Mouse (Mus musculus): ENCODE results near the gene Matn4. TPM values are rescaled to one million over a fixed set of nuclear protein-coding genes. Genes with fewer than 3 reads are reported as not detected.

The Matn4 gene
- polyA plus RNA-seq, 1 experiment = 0.82 TPM

DNA sequence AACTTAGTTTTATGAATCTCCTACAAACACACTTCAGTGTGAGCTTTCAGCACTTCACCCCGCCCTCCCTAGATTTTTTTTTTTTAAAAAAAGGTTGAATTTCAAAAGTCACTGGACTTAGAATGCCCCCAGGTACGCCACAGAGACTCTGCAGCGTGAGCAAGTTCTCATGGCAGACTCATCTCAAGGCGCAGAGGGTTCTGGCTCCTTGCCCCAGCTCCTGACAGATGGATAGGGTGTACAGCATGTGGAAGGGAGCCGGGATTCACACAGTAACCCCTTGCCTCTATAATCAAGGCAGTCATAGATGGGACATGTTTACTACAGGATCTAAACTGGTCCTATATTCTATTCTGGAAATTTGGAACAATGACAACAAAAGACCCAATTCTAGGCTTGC, 20.4 kb upstream of the Matn4 start:
- H3K4me1 ChIP-seq (ENCODE audit: control insufficient read depth, insufficient read depth, insufficient read length) = peaks cover 18% of the 10 kb centered on the region; the same call in 1 of the 2 replicates
- TF ChIP-seq POLR2A (IDR thresholded peaks at IDR 0.05; ENCODE audit: low read depth, low read length) (no peak), CTCF (IDR thresholded peaks at IDR 0.05; ENCODE audit: extremely low read depth, insufficient read depth, insufficient read length, insufficient replicate concordance) (no peak)
- no peak for DNase-seq (ENCODE audit: low read depth in 1 of 2, low spot score in 2 of 2)
- WGBS = 87% methylated on average over 5 of the region's 5 CpGs
- H3K27me3 ChIP-seq (ENCODE audit: control insufficient read depth, insufficient read depth, low read length) = no peaks in the 10 kb centered on the region
- no peak overlapping the region for H3K4me3 ChIP-seq (ENCODE audit: extremely low read depth, insufficient read depth, insufficient read length)
- peaks cover 32% of the 10 kb centered on the region for H3K36me3 ChIP-seq (ENCODE audit: control insufficient read depth, insufficient read depth, low read length)
- H3K27ac ChIP-seq (ENCODE audit: insufficient read depth, low read length) = no peak overlapping the region

DNA sequence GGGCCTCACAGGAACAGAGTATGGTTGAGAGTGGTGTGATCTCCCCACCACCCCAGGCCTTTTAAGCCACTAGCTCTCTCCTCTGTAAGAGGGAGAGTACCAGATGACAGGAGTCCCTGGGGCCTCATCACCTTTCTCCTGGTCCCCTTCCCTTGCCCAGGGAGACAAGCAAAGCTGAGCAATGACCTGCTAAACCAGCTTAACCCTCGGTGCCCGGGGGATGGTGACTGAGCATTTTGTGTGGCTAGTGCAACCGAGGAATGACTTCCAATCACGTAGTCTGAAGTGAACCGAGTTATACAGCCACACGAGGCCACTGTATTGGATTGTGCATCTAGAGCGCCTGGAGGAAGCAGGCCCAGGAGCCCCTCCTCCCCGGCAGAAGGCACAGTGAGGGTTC, 19.4 kb upstream of the Matn4 start:
- Histone ChIP-seq H3K36me3 (ENCODE audit: control insufficient read depth, insufficient read depth, low read length) (peaks cover 30% of the 10 kb centered on the region), H3K27me3 (ENCODE audit: control insufficient read depth, insufficient read depth, low read length) (no peaks in the 10 kb centered on the region), H3K27ac (ENCODE audit: insufficient read depth, low read length) (0 out of 2 replicates have a peak overlapping the region, but pooled peaks have one; percentile 32), H3K4me1 (ENCODE audit: control insufficient read depth, insufficient read depth, insufficient read length) (peaks cover 18% of the 10 kb centered on the region; the same call in 1 of the 2 replicates), H3K4me3 (ENCODE audit: extremely low read depth, insufficient read depth, insufficient read length) (no peak overlapping the region)
- DNase-seq (ENCODE audit: low read depth in 1 of 2, low spot score in 2 of 2) = no peak
- TF ChIP-seq POLR2A (IDR thresholded peaks at IDR 0.05; ENCODE audit: low read depth, low read length) (no peak), CTCF (IDR thresholded peaks at IDR 0.05; ENCODE audit: extremely low read depth, insufficient read depth, insufficient read length, insufficient replicate concordance) (no peak)
- 85% methylated on average over 8 of the region's 8 CpGs for WGBS

DNA sequence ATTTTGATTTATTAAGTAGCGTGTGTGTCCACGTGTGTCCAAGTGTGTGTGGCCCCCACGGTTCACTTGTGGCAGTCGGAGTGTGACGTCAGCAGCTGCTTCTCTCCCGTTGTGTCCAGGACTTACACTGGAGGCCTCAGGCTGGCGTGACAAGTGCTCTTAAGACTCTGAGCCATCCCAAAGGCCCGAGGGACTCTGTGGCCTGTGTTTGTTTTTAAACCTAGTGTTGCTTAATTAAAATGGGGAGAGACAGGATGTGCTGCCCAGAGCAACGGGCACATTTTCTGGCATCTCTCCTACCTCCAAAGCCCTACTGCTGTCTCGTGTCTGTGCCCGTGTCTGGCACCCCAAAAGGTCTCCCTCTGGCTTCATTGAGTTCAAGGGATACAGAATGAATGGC, 18.5 kb upstream of the Matn4 start:
- H3K27me3 ChIP-seq (ENCODE audit: control insufficient read depth, insufficient read depth, low read length) = no peaks in the 10 kb centered on the region

DNA sequence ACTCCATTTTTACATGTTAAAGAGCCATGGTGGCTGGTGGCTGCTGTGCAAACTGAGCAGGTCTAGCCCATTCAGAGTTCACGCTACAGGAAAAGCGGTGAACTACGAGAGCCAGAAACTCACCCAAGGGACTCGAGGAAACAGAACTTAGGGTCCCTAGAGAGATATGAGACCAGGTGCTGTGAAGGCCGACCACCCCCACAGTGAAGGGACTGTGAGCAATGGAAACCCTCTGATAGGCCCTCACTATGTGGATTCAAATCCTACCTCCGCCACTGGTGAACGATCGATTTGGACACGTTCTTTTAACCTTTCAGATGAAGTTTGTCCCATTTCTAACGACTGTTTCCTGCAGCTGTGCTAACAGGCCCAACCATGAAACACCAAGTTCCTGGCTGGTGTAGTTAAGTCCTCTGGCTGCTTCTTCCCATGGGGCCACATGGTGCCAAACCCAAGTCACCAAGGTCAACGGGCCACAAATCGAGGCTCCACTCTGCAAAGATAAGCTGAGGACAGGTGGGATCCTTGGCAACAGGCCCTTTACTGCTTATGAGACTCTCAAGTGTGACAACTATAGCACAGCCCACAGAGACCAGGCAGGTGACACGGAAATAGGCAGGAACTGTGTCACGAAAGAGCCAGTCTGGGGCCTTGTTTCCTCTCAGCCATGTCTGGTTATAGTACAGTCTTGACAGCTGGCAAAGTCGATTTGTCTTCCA, 17.9 kb upstream of the Matn4 start:
- H3K4me3 ChIP-seq (ENCODE audit: extremely low read depth, insufficient read depth, insufficient read length) = no peak overlapping the region
- peaks cover 15% of the 10 kb centered on the region for H3K36me3 ChIP-seq (ENCODE audit: control insufficient read depth, insufficient read depth, low read length)
- WGBS = 25% methylated on average over 15 of the region's 15 CpGs
- TF ChIP-seq CTCF (IDR thresholded peaks at IDR 0.05; ENCODE audit: extremely low read depth, insufficient read depth, insufficient read length, insufficient replicate concordance) (no peak), POLR2A (IDR thresholded peaks at IDR 0.05; ENCODE audit: low read depth, low read length) (no peak)
- peak; percentile 59 to 81 for DNase-seq (ENCODE audit: low read depth in 1 of 2, low spot score in 2 of 2)
- H3K27ac ChIP-seq (ENCODE audit: insufficient read depth, low read length) = peak overlapping the region; percentile 95
- peaks cover 24% of the 10 kb centered on the region; the same call in 1 of the 2 replicates for H3K4me1 ChIP-seq (ENCODE audit: control insufficient read depth, insufficient read depth, insufficient read length)
- H3K27me3 ChIP-seq (ENCODE audit: control insufficient read depth, insufficient read depth, low read length) = no peaks in the 10 kb centered on the region

More for the DNA sequence above, 18.5 kb upstream of the Matn4 start:
- TF ChIP-seq CTCF (IDR thresholded peaks at IDR 0.05; ENCODE audit: extremely low read depth, insufficient read depth, insufficient read length, insufficient replicate concordance) = no peak
- no peak for TF ChIP-seq POLR2A (IDR thresholded peaks at IDR 0.05; ENCODE audit: low read depth, low read length)
- peaks cover 20% of the 10 kb centered on the region; the same call in 1 of the 2 replicates for H3K4me1 ChIP-seq (ENCODE audit: control insufficient read depth, insufficient read depth, insufficient read length)
- peak overlapping the region; percentile 95 for H3K27ac ChIP-seq (ENCODE audit: insufficient read depth, low read length)
- H3K36me3 ChIP-seq (ENCODE audit: control insufficient read depth, insufficient read depth, low read length) = peaks cover 21% of the 10 kb centered on the region
- no peak overlapping the region for H3K4me3 ChIP-seq (ENCODE audit: extremely low read depth, insufficient read depth, insufficient read length)
- WGBS = 40% methylated on average over 11 of the region's 11 CpGs
- peak in 1 of 2 experiments; percentile 44 for DNase-seq (ENCODE audit: low read depth in 1 of 2, low spot score in 2 of 2)

DNA sequence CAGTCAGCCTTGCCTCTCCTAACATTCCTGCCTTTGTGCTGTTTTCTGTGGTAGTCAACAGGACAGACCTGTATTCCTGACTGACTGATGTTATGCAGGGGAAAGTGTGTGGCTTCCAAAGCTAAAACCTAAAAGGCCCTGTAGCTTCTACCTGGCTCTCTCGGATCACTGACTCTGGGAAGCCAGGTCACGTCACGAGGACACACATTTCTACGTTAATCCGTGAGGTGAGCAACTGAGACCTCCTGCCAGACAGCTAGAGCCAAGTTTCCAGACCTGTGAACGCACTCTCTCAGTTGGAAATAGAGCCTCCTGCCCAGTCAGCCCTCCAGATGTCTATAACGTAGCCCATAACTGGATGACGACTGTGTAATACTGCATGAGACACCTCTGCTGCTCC, 17.0 kb upstream of the Matn4 start:
- Histone ChIP-seq H3K36me3 (ENCODE audit: control insufficient read depth, insufficient read depth, low read length) (peaks cover 7% of the 10 kb centered on the region), H3K4me3 (ENCODE audit: extremely low read depth, insufficient read depth, insufficient read length) (no peak overlapping the region), H3K27me3 (ENCODE audit: control insufficient read depth, insufficient read depth, low read length) (no peaks in the 10 kb centered on the region), H3K27ac (ENCODE audit: insufficient read depth, low read length) (peak overlapping the region; percentile 49; the same call in 1 of the 2 replicates), H3K4me1 (ENCODE audit: control insufficient read depth, insufficient read depth, insufficient read length) (peaks cover 29% of the 10 kb centered on the region; the same call in 1 of the 2 replicates)
- 65% methylated on average over 8 of the region's 8 CpGs for WGBS
- TF ChIP-seq CTCF (IDR thresholded peaks at IDR 0.05; ENCODE audit: extremely low read depth, insufficient read depth, insufficient read length, insufficient replicate concordance) (no peak), POLR2A (IDR thresholded peaks at IDR 0.05; ENCODE audit: low read depth, low read length) (no peak)
- no peak for DNase-seq (ENCODE audit: low read depth in 1 of 2, low spot score in 2 of 2)

DNA sequence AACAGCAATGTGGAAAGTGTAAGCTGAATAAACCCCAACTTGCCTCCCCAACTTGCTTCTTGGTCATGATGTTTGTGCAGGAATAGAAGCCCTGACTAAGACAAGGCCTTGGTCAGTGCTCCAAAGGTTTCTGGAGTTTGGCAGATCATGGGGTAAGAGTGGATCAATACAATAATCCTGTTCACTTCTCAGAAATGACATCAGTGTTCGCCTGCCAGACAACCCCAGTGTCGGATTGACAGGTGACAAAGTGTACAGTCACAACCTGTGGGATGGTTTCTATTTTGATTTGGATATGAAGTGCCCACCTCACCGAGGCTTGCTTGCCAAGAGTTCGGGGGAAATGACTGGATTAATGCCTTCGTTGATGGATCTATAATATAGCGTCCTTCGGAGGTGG, 16.3 kb upstream of the Matn4 start:
- H3K4me3 ChIP-seq (ENCODE audit: extremely low read depth, insufficient read depth, insufficient read length) = no peak overlapping the region
- no peak for DNase-seq (ENCODE audit: low read depth in 1 of 2, low spot score in 2 of 2)
- peaks cover 5% of the 10 kb centered on the region for H3K36me3 ChIP-seq (ENCODE audit: control insufficient read depth, insufficient read depth, low read length)
- peaks cover 29% of the 10 kb centered on the region; the same call in 1 of the 2 replicates for H3K4me1 ChIP-seq (ENCODE audit: control insufficient read depth, insufficient read depth, insufficient read length)
- no peaks in the 10 kb centered on the region for H3K27me3 ChIP-seq (ENCODE audit: control insufficient read depth, insufficient read depth, low read length)
- no peak overlapping the region for H3K27ac ChIP-seq (ENCODE audit: insufficient read depth, low read length)
- 87% methylated on average over 7 of the region's 7 CpGs for WGBS
- TF ChIP-seq POLR2A (IDR thresholded peaks at IDR 0.05; ENCODE audit: low read depth, low read length) = no peak

DNA sequence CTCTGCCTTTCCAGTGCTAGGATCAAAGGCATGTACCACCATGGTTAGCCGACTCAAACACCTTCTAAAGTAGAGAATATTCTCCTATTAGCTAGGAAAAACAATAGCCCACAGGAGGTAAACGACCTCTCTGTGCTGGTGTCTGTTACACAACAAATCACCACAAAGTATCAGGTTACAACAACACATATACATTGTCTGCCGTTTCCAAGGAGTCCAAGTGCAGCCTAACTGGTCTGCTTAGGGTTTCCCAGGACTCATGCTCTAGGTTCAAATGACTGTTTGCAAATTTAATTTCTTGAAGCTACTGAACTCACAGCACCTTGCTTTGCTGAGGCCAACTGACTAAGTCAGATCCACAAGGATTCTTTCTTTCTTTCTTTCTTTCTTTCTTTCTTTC, 14.5 kb upstream of the Matn4 start:
- no peaks in the 10 kb centered on the region for H3K27me3 ChIP-seq (ENCODE audit: control insufficient read depth, insufficient read depth, low read length)
- peaks cover 2% of the 10 kb centered on the region; the same call in 1 of the 2 replicates for H3K36me3 ChIP-seq (ENCODE audit: control insufficient read depth, insufficient read depth, low read length)
- no peak for DNase-seq (ENCODE audit: low read depth in 1 of 2, low spot score in 2 of 2)
- H3K4me3 ChIP-seq (ENCODE audit: extremely low read depth, insufficient read depth, insufficient read length) = no peak overlapping the region
- H3K27ac ChIP-seq (ENCODE audit: insufficient read depth, low read length) = no peak overlapping the region
- 50% methylated on average over 3 of the region's 3 CpGs for WGBS
- H3K4me1 ChIP-seq (ENCODE audit: control insufficient read depth, insufficient read depth, insufficient read length) = peaks cover 30% of the 10 kb centered on the region; the same call in 1 of the 2 replicates
- TF ChIP-seq CTCF (IDR thresholded peaks at IDR 0.05; ENCODE audit: extremely low read depth, insufficient read depth, insufficient read length, insufficient replicate concordance) (no peak), POLR2A (IDR thresholded peaks at IDR 0.05; ENCODE audit: low read depth, low read length) (no peak)
